Mouse (Mus musculus): ENCODE data around the gene Gm17428.
"Not testable (repeated sequence)": the region's sequence is repeated elsewhere in the genome, so short reads cannot be mapped to it uniquely, and the experiment has no call there.

The Gm17428 gene

GRCm38 (mm10) chr14:54976633-54977032, at the start of gene Gm17428:
Gene Gm17428, plus strand, starts transcription at chr14:54976933.
- DNase-seq (ENCODE audit: low read depth), result no peak

GRCm38 (mm10) chr14:54927296-54927695, 49.4 kb upstream of the Gm17428 start:
- no peak for DNase-seq (ENCODE audit: low read depth)

GRCm38 (mm10) chr14:54929801-54930200, 46.9 kb upstream of the Gm17428 start:
- no peak for DNase-seq (ENCODE audit: low read depth)

- no peak for DNase-seq (ENCODE audit: low read depth)
These were observed 46.3 kb upstream of the Gm17428 start for GRCm38 (mm10) chr14:54930431-54930830.

- DNase-seq (ENCODE audit: low read depth), result no peak
These were observed 44.0 kb upstream of the Gm17428 start, which contains the start of gene Il25 for GRCm38 (mm10) chr14:54932645-54933150. Gene Il25, plus strand, starts transcription at chr14:54932695.

- no peak for DNase-seq (ENCODE audit: low read depth)
These were observed 40.6 kb upstream of the Gm17428 start, which contains the start of gene Cmtm5 for GRCm38 (mm10) chr14:54935904-54936830. Gene Cmtm5, plus strand, starts transcription at chr14:54936261.

GRCm38 (mm10) chr14:54936831-54937160, 39.9 kb upstream of the Gm17428 start:
- no peak for DNase-seq (ENCODE audit: low read depth)

GRCm38 (mm10) chr14:54937361-54938182, 39.2 kb upstream of the Gm17428 start:
- no peak for DNase-seq (ENCODE audit: low read depth)

- no peak for DNase-seq (ENCODE audit: low read depth)
These were observed 38.1 kb upstream of the Gm17428 start for GRCm38 (mm10) chr14:54938431-54939219.

GRCm38 (mm10) chr14:54939434-54940175, 37.1 kb upstream of the Gm17428 start:
- peak; percentile 49 for DNase-seq (ENCODE audit: low read depth)

GRCm38 (mm10) chr14:54940176-54940530, 36.6 kb upstream of the Gm17428 start:
- no peak for DNase-seq (ENCODE audit: low read depth)

- DNase-seq (ENCODE audit: low read depth), result no peak
These were observed 35.4 kb upstream of the Gm17428 start for GRCm38 (mm10) chr14:54941024-54941978.

GRCm38 (mm10) chr14:54942479-54942878, 34.3 kb upstream of the Gm17428 start:
- no peak for DNase-seq (ENCODE audit: low read depth)

GRCm38 (mm10) chr14:54943971-54944370, 32.8 kb upstream of the Gm17428 start:
- DNase-seq (ENCODE audit: low read depth), result no peak

GRCm38 (mm10) chr14:54944939-54945338, 31.8 kb upstream of the Gm17428 start:
- DNase-seq (ENCODE audit: low read depth), result no peak

- DNase-seq (ENCODE audit: low read depth), result no peak
These were observed 30.6 kb upstream of the Gm17428 start for GRCm38 (mm10) chr14:54945975-54946704.

- DNase-seq (ENCODE audit: low read depth), result not testable (repeated sequence)
These were observed 29.7 kb upstream of the Gm17428 start for GRCm38 (mm10) chr14:54947008-54947407.

- DNase-seq (ENCODE audit: low read depth), result no peak
These were observed 28.0 kb upstream of the Gm17428 start for GRCm38 (mm10) chr14:54948781-54949180.

- DNase-seq (ENCODE audit: low read depth), result no peak
These were observed 26.2 kb upstream of the Gm17428 start for GRCm38 (mm10) chr14:54950493-54950892.

Measured in c-Kit-positive CD71-positive TER-119-negative erythroid progenitor cells, embryonic 14.5 days (primary cell).